Mouse (Mus musculus): ENCODE measurements around the gene Olfr1020. TPM values are rescaled to one million over a fixed set of nuclear protein-coding genes. Genes with fewer than 3 reads are reported as not detected.

Gene Olfr1020
- not detected in 2 replicates for polyA plus RNA-seq (2012; rRNA removed)

DNA sequence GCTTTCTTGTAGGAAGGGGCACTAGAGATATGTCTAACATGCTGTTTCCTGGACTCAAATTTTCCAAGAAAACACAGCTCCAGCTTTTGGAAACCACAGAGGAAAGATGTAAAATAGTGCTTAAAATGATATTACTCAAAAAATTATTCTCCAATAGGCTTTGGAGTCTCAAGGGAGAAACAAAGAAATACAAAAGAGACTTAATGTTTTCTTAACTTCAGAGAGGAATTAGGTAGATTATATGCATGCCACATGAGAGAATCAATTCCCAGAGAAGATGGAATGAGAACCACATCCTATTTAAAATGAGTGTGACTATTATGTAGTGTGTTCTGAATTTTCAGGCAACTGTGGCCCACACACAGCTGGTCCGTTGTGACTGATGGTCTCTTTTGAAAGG is at the start of gene Olfr1020:
Olfr1020 (plus strand) TSS at position 301 of the 400 bp plus-strand sequence.
- Histone ChIP-seq H3K27ac (ENCODE audit: insufficient read depth, low read length) (no peak within 1 kb of the TSS), H3K4me3 (replicated peaks; ENCODE audit: insufficient read depth, low read depth, low read length) (no peak within 1 kb of the TSS), H3K4me1 (ENCODE audit: control insufficient read depth, insufficient read depth, low read length) (no peaks in the 10 kb centered on the region), H3K27me3 (ENCODE audit: control insufficient read depth, insufficient read depth, low read length) (no peaks in the 10 kb centered on the region)
- 82% methylated on average over 1 of the region's 1 CpGs for WGBS
- DNase-seq, result no peak
- no peak for TF ChIP-seq POLR2A (IDR thresholded peaks at IDR 0.05; ENCODE audit: borderline replicate concordance, insufficient read depth, low read length)
- no peak for TF ChIP-seq CTCF (IDR thresholded peaks at IDR 0.05; ENCODE audit: borderline replicate concordance, insufficient read depth, low read depth, low read length)

DNA sequence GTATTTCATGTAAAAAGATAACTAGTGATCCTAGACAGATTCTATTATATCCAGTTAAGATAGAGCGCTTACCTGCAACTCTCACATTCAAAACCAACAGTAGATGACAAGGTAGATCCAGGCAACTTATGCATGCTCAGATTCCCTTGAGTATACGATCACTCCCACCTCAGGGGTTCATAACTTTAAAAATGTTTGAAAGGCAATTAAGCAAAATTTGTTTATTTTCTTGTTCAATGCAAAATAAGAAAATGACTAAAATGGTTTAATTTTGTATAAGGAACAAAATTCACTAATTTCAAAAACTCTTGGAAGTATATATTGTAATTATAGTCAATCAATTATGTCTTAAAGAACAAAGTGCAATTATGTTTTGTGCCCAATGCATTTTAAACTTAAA is 44.4 kb upstream of the Olfr1020 start, which contains the start of gene Olfr1016:
Olfr1016 (minus strand) TSS at position 101 of the 400 bp plus-strand sequence.
- TF ChIP-seq POLR2A (IDR thresholded peaks at IDR 0.05; ENCODE audit: borderline replicate concordance, insufficient read depth, low read length) (no peak), CTCF (IDR thresholded peaks at IDR 0.05; ENCODE audit: borderline replicate concordance, insufficient read depth, low read depth, low read length) (no peak)
- Histone ChIP-seq H3K4me1 (ENCODE audit: control insufficient read depth, insufficient read depth, low read length) (no peaks in the 10 kb centered on the region), H3K27me3 (ENCODE audit: control insufficient read depth, insufficient read depth, low read length) (no peaks in the 10 kb centered on the region), H3K27ac (ENCODE audit: insufficient read depth, low read length) (no peak within 1 kb of the TSS), H3K4me3 (replicated peaks; ENCODE audit: insufficient read depth, low read depth, low read length) (no peak within 1 kb of the TSS)
- 91% methylated on average over 2 of the region's 2 CpGs for WGBS
- DNase-seq, result no peak

DNA sequence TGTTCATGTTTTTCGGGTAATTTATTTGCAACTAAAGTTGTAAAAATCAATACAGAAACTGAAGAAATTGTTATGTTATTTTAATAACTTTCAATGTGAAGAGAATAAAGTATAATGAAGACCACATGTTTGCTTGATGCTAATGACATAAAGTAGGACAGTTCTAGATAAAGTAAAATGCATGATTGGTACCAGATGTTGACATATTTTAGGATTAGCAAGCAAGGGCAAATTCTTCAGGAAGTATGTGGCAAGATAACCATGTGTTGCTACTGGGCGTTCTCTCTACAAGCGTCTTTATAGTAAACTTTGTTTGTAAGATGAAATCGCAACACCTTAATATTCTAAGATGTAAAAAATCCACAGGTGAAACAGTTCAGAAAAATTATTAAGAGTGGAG is 42.3 kb upstream of the Olfr1020 start:
- no peak for TF ChIP-seq POLR2A (IDR thresholded peaks at IDR 0.05; ENCODE audit: borderline replicate concordance, insufficient read depth, low read length)
- TF ChIP-seq CTCF (IDR thresholded peaks at IDR 0.05; ENCODE audit: borderline replicate concordance, insufficient read depth, low read depth, low read length), result no peak
- DNase-seq, result no peak

DNA sequence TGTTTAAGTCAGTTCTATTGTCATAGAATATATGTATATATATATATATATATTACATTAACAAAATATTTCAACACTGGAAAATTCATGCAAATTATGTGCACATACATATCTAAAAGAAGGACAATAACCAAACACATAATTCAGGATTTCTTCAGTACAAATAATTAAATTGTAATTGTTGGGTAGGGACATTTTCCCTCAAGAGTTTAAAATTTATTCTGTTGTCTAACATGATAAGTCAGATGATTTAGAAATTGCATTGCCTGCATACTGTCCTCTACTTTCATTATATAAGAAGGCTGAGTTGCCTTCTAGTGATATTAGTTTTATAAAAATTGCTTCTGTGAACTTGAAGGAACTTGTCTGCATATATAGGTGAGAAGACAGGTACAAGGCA is 28.7 kb upstream of the Olfr1020 start, which contains the start of gene Olfr1018:
Olfr1018 (plus strand) TSS at position 301 of the 400 bp plus-strand sequence.
- H3K27ac ChIP-seq (ENCODE audit: insufficient read depth, low read length), result no peak within 1 kb of the TSS
- no peak within 1 kb of the TSS for H3K4me3 ChIP-seq (replicated peaks; ENCODE audit: insufficient read depth, low read depth, low read length)
- H3K4me1 ChIP-seq (ENCODE audit: control insufficient read depth, insufficient read depth, low read length), result no peaks in the 10 kb centered on the region
- DNase-seq, result no peak
- TF ChIP-seq CTCF (IDR thresholded peaks at IDR 0.05; ENCODE audit: borderline replicate concordance, insufficient read depth, low read depth, low read length) (no peak), POLR2A (IDR thresholded peaks at IDR 0.05; ENCODE audit: borderline replicate concordance, insufficient read depth, low read length) (no peak)
- H3K27me3 ChIP-seq (ENCODE audit: control insufficient read depth, insufficient read depth, low read length), result no peaks in the 10 kb centered on the region

More for the DNA sequence above, 42.3 kb upstream of the Olfr1020 start:
- no peaks in the 10 kb centered on the region for H3K27me3 ChIP-seq (ENCODE audit: control insufficient read depth, insufficient read depth, low read length)
- WGBS, result 92% methylated on average over 4 of the region's 4 CpGs
- no peak overlapping the region for H3K27ac ChIP-seq (ENCODE audit: insufficient read depth, low read length)
- no peak overlapping the region for H3K4me3 ChIP-seq (replicated peaks; ENCODE audit: insufficient read depth, low read depth, low read length)
- H3K4me1 ChIP-seq (ENCODE audit: control insufficient read depth, insufficient read depth, low read length), result no peaks in the 10 kb centered on the region

DNA sequence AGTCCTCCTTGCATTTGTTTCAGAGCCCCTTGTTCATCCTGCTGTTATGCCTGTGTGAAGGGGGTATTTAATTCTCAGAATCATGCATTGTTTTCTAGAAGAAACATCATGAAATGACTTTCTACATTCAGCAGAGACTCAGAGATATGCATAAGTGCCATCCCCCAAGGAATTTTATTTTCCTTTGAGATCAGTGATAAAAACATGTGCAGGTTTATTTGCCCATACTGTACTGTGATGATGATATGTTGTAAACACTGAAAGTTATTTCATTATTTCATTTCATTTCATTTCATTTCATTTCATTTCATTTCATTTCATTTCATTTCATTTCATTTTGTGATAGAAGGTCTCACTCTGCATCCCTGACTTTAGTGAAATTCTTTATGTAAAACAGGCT is 1.4 kb upstream of the Olfr1020 start, which contains the start of gene Olfr1019:
Olfr1019 (minus strand) TSS at position 101 of the 400 bp plus-strand sequence.
- DNase-seq, result no peak
- Histone ChIP-seq H3K27ac (ENCODE audit: insufficient read depth, low read length) (no peak within 1 kb of the TSS), H3K4me3 (replicated peaks; ENCODE audit: insufficient read depth, low read depth, low read length) (no peak within 1 kb of the TSS), H3K27me3 (ENCODE audit: control insufficient read depth, insufficient read depth, low read length) (no peaks in the 10 kb centered on the region), H3K4me1 (ENCODE audit: control insufficient read depth, insufficient read depth, low read length) (no peaks in the 10 kb centered on the region)
- TF ChIP-seq POLR2A (IDR thresholded peaks at IDR 0.05; ENCODE audit: borderline replicate concordance, insufficient read depth, low read length), result no peak

DNA sequence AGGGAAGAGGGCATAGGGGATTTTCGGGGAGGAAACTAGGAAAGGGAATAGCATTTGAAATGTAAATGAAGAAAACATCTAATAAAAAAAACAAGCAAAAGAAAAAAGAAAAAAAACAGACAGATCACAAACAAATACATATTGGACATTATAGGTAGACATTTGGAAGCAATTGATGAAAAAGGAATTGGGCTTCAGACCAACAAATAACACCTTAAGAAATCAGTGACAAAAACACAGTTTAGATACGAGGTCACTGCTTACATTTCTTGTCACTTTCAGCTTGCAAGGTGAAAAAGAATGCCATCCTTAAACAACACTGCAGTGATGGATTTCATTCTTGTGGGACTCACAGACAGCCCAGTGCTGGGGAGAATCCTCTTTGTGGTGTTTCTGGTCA is 21.5 kb downstream of the Olfr1020 start, which contains the start of gene Olfr1022:
Olfr1022 (plus strand) TSS at position 301 of the 400 bp plus-strand sequence.
- Histone ChIP-seq H3K4me3 (replicated peaks; ENCODE audit: insufficient read depth, low read depth, low read length) (no peak within 1 kb of the TSS), H3K27me3 (ENCODE audit: control insufficient read depth, insufficient read depth, low read length) (no peaks in the 10 kb centered on the region), H3K27ac (ENCODE audit: insufficient read depth, low read length) (no peak within 1 kb of the TSS), H3K4me1 (ENCODE audit: control insufficient read depth, insufficient read depth, low read length) (no peaks in the 10 kb centered on the region)
- no peak for TF ChIP-seq POLR2A (IDR thresholded peaks at IDR 0.05; ENCODE audit: borderline replicate concordance, insufficient read depth, low read length)
- no peak for TF ChIP-seq CTCF (IDR thresholded peaks at IDR 0.05; ENCODE audit: borderline replicate concordance, insufficient read depth, low read depth, low read length)
- DNase-seq, result no peak
- 58% methylated on average over 2 of the region's 2 CpGs for WGBS

DNA sequence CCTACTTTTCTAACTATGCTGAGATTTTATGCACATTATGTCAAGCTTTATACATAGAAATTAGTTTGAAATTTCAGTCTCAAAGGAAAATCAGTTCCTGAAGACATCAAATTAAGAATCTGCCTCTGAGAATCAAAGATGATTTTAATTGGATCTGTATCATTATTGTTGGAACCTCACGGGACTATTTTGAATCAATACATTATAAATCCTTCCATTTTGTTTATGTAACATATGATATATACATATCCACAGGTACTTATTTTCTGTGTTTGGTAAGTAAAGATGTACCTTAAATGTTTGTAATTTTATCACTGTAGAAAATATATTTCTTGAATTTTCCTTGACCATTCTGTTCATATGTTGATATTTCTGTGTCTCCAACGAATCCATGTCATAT is 38.5 kb downstream of the Olfr1020 start, which contains the start of gene Olfr1023:
Olfr1023 (plus strand) TSS at position 301 of the 400 bp plus-strand sequence.
- no peak within 1 kb of the TSS for H3K27ac ChIP-seq (ENCODE audit: insufficient read depth, low read length)
- H3K4me3 ChIP-seq (replicated peaks; ENCODE audit: insufficient read depth, low read depth, low read length), result no peak within 1 kb of the TSS
- whole genome bisulfite sequencing, result 69% methylated on average over 2 of the region's 2 CpGs
- no peaks in the 10 kb centered on the region for H3K4me1 ChIP-seq (ENCODE audit: control insufficient read depth, insufficient read depth, low read length)
- TF ChIP-seq CTCF (IDR thresholded peaks at IDR 0.05; ENCODE audit: borderline replicate concordance, insufficient read depth, low read depth, low read length) (no peak), POLR2A (IDR thresholded peaks at IDR 0.05; ENCODE audit: borderline replicate concordance, insufficient read depth, low read length) (no peak)
- no peak for DNase-seq
- H3K27me3 ChIP-seq (ENCODE audit: control insufficient read depth, insufficient read depth, low read length), result no peaks in the 10 kb centered on the region

Other genes with a start within 250 kb of the Olfr1020 start
- gene Olfr1000, start 235.1 kb upstream of the Olfr1020 start, polyA plus RNA-seq (2012; rRNA removed), result not detected in 2 replicates
- gene Olfr1002, start 196.3 kb upstream of the Olfr1020 start, polyA plus RNA-seq (2012; rRNA removed), result not detected in 2 replicates
- not detected in 2 replicates for gene Olfr154, start 182.6 kb upstream of the Olfr1020 start, polyA plus RNA-seq (2012; rRNA removed)
- gene Olfr1006, start 168.3 kb upstream of the Olfr1020 start, polyA plus RNA-seq (2012; rRNA removed), result not detected in 2 replicates
- not detected in 2 replicates for gene Olfr1008, start 157.6 kb upstream of the Olfr1020 start, polyA plus RNA-seq (2012; rRNA removed)
- gene Olfr1009, start 131.6 kb upstream of the Olfr1020 start, polyA plus RNA-seq (2012; rRNA removed), result not detected in 2 replicates
- not detected in 2 replicates for gene Olfr1012, start 84.3 kb upstream of the Olfr1020 start, polyA plus RNA-seq (2012; rRNA removed)
- gene Olfr1013, start 79.9 kb upstream of the Olfr1020 start, polyA plus RNA-seq (2012; rRNA removed), result not detected in 2 replicates
- gene Olfr1014, start 74.3 kb upstream of the Olfr1020 start, polyA plus RNA-seq (2012; rRNA removed), result not detected in 2 replicates
- gene Olfr1015, start 65.0 kb upstream of the Olfr1020 start, polyA plus RNA-seq (2012; rRNA removed), result not detected in 2 replicates
- gene Olfr1016, start 44.5 kb upstream of the Olfr1020 start, polyA plus RNA-seq (2012; rRNA removed), result not detected in 2 replicates
- gene Olfr1018, start 28.6 kb upstream of the Olfr1020 start, polyA plus RNA-seq (2012; rRNA removed), result not detected in 2 replicates
- not detected in 2 replicates for gene Olfr1019, start 1.5 kb upstream of the Olfr1020 start, polyA plus RNA-seq (2012; rRNA removed)
- gene Olfr1022, start 21.6 kb downstream of the Olfr1020 start, polyA plus RNA-seq (2012; rRNA removed), result not detected in 2 replicates
- gene Olfr1023, start 38.6 kb downstream of the Olfr1020 start, polyA plus RNA-seq (2012; rRNA removed), result not detected in 2 replicates
- gene Olfr1024, start 58.0 kb downstream of the Olfr1020 start, polyA plus RNA-seq (2012; rRNA removed), result not detected in 2 replicates
- gene Olfr1025-ps1, start 68.2 kb downstream of the Olfr1020 start, polyA plus RNA-seq (2012; rRNA removed), result not detected in 2 replicates
- not detected in 2 replicates for gene Olfr1026, start 74.5 kb downstream of the Olfr1020 start, polyA plus RNA-seq (2012; rRNA removed)
- gene Olfr1028, start 103.4 kb downstream of the Olfr1020 start, polyA plus RNA-seq (2012; rRNA removed), result not detected in 2 replicates
- gene Olfr1029, start 126.9 kb downstream of the Olfr1020 start, polyA plus RNA-seq (2012; rRNA removed), result not detected in 2 replicates
- gene Olfr1030, start 132.2 kb downstream of the Olfr1020 start, polyA plus RNA-seq (2012; rRNA removed), result not detected in 2 replicates
- not detected in 2 replicates for gene Olfr1031, start 143.3 kb downstream of the Olfr1020 start, polyA plus RNA-seq (2012; rRNA removed)
- not detected in 2 replicates for gene Olfr1032, start 158.5 kb downstream of the Olfr1020 start, polyA plus RNA-seq (2012; rRNA removed)
- 0.11 and 0.21 TPM in 2 replicates for gene Olfr1033, start 173.6 kb downstream of the Olfr1020 start, polyA plus RNA-seq (2012; rRNA removed)
- 0.02 and 0.05 TPM in 2 replicates for gene Olfr1034, start 198.8 kb downstream of the Olfr1020 start, polyA plus RNA-seq (2012; rRNA removed)
- not detected in 2 replicates for gene Olfr1036, start 227.0 kb downstream of the Olfr1020 start, polyA plus RNA-seq (2012; rRNA removed)
- not detected in 2 replicates for gene Olfr1037, start 240.4 kb downstream of the Olfr1020 start, polyA plus RNA-seq (2012; rRNA removed)